Mouse (Mus musculus): ENCODE results near the gene Gm36028. TPM values are rescaled to one million over a fixed set of nuclear protein-coding genes. Genes with fewer than 3 reads are reported as not detected.

Gm36028 gene
- total RNA-seq, 2 experiments from 2014 or later, result 0.99 to 1.5 TPM

GRCm38 (mm10) chr16:37808866-37809622 is 51.9 kb downstream of the Gm36028 start:
- peak; percentile 56 to 58 for DNase-seq

GRCm38 (mm10) chr16:37807269-37807668 is 53.7 kb downstream of the Gm36028 start:
- no peak for DNase-seq

- no peak for DNase-seq
These were observed 55.0 kb downstream of the Gm36028 start for GRCm38 (mm10) chr16:37805746-37806495.

- no peak for DNase-seq
These were observed 57.5 kb downstream of the Gm36028 start for GRCm38 (mm10) chr16:37803387-37803950.

- no peak for DNase-seq
These were observed 58.2 kb downstream of the Gm36028 start for GRCm38 (mm10) chr16:37802686-37803295.

- no peak for DNase-seq
These were observed 59.8 kb downstream of the Gm36028 start for GRCm38 (mm10) chr16:37801097-37801496.

Other genes starting within 250 kb of the Gm36028 start
- 100 to 1,000 TPM; 123 to 199 TPM for gene Ndufb4, start 206.7 kb downstream of the Gm36028 start, total RNA-seq (2021)
- gene Fstl1, start 84.3 kb downstream of the Gm36028 start, total RNA-seq (2021), result 10 to 100 TPM; 41.3 to 41.9 TPM
- gene Lrrc58, start 7.2 kb upstream of the Gm36028 start, total RNA-seq (2021), result 10 to 100 TPM; 68.2 to 77.2 TPM
- gene Gpr156, start 55.4 kb upstream of the Gm36028 start, total RNA-seq (2021), result under 1 TPM in 1 of 2 experiments, not detected in 1; 0.05 TPM
- gene Gsk3b, start 227.9 kb upstream of the Gm36028 start, total RNA-seq (2021), result 10 to 100 TPM; 49.9 to 53.8 TPM

Data from heart, adult 18-20 months (tissue).